Mouse (Mus musculus) testis, postnatal 14 days (tissue): Measurements from ENCODE around the gene Ctsw.
"Not testable (repeated sequence)": the region's sequence is repeated elsewhere in the genome, so short reads cannot be mapped to it uniquely, and the experiment has no call there.

Source experiments
- DNase-seq: peaks from one replicate; pipeline ENCODE4 v3.0.0; 2021; ENCODE audit warnings: low spot score

Ctsw gene

DNA sequence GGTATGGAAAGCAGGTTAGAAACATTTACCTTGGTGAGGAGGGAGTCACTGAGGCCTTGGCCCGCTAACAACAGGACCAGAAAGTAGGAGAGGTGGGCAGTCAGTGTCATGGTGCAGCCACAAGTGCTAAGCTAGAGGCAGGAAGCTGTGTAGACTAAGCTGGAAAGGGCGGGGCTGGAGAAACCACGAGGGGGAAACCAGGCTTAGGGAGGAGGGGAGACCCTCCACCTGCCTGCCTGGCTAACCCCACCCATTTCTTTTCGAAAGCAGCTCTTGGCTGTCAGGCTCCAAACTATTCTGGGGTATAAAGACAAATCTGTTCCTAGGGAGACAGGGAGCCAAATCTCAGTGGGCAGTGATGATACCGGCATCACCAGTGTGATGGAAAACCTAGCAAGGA is at the start of gene Ctsw:
TSS of gene Ctsw (minus strand) at position 134 of the 400 bp plus-strand sequence.
- DNase-seq: no peak

DNA sequence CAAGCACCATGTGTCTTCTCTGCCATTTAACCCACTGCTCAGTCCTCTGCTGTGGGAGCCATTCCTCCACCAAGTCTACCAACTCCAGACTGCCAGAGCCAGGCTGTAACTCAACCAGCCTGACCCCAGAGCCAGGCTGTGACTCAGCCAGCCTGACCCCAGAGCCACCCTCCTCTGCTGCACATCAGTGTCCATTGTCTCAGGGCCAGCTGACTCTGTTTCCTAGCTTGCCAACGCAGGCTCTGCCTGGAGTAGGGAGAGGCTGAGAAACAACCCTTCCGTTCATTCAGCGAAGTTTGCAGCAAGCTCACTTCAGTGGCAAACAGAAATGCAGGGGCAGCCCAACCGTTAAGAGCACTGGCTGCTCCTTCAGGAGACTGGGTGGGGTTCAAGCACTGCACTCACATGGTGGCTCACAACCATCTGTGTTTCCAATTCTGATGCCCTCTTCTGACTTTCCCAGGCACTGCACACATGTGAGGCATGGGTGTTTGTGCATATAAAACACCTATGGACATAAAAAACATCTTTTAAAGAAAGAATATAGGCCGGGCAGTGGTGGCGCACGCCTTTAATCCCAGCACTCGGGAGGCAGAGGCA is 48.7 kb upstream of the Ctsw start:
- DNase-seq: no peak

GRCm38 (mm10) chr19:5515840-5516777 is 47.8 kb upstream of the Ctsw start:
- no peak for DNase-seq

GRCm38 (mm10) chr19:5513005-5513349 is 44.7 kb upstream of the Ctsw start:
- no peak for DNase-seq

DNA sequence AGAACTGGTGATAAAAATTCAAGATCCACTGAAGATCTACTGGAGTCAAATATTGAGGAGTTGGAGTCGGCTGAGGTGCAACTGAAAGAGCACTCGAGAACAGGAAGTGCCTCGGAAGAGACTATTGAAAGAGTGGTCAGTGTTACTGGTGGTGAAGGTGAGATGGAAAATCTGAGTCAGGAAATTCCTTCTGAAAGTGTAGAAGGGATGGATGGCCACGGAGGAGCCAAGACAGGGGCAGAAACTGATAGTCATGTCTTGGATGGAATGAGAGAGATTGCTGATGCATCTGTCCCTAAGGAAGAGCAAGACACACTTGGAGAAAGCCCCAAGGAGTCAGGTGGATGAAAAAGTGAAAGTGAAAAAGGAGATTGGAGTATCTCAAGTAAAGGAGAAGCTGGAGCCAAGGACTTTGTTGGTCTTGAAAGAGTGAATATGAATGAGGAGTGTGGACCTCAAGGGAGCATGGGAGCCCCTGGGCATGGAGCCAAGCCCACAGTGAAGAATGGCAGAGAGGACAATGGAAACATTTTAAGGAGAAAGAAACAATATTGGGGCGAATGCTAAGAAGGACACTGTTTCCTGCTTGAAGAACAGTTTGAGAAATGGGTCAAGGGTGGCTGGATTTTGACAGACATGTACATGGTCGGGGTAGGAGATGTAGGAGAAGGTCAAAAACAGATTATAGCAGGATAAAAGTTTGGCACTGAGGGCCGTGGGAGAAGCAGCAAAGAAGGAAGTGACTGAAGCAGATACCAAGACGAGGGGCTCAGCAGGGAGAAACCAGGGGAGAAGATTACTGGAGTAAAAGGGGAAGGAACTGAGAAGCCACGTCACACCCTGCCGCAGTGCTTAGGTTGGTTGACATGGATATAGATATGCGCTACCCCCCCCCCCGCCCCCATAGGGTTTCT is 44.0 kb upstream of the Ctsw start:
- no peak for DNase-seq

DNA sequence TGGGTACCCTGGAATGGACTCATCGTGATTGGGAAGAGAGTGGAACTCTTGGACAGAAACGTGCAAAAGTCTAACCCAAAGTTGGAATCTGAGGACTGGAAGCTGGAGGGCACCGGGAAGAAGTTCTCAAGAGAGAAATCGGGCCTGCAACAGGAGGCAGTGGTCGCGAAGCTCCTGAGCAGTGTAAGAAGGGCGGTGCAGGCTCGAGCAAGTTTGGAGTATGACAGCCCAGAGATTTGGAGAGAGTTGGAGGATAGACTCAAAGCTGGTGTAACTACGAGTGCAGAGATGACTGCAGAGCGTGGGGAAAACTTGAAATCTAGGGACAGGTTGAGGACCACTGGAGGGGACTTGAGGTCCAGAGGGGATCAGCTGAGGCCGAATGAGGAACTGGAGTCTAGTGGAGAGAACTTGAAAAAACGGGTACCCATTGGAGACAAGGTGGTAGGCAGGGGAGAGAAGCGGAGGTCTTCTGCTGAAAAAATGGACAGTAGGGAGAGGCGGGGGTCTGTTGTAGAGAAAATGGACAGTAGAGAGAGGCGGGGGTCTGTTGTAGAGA is 42.8 kb upstream of the Ctsw start:
- no peak for DNase-seq

DNA sequence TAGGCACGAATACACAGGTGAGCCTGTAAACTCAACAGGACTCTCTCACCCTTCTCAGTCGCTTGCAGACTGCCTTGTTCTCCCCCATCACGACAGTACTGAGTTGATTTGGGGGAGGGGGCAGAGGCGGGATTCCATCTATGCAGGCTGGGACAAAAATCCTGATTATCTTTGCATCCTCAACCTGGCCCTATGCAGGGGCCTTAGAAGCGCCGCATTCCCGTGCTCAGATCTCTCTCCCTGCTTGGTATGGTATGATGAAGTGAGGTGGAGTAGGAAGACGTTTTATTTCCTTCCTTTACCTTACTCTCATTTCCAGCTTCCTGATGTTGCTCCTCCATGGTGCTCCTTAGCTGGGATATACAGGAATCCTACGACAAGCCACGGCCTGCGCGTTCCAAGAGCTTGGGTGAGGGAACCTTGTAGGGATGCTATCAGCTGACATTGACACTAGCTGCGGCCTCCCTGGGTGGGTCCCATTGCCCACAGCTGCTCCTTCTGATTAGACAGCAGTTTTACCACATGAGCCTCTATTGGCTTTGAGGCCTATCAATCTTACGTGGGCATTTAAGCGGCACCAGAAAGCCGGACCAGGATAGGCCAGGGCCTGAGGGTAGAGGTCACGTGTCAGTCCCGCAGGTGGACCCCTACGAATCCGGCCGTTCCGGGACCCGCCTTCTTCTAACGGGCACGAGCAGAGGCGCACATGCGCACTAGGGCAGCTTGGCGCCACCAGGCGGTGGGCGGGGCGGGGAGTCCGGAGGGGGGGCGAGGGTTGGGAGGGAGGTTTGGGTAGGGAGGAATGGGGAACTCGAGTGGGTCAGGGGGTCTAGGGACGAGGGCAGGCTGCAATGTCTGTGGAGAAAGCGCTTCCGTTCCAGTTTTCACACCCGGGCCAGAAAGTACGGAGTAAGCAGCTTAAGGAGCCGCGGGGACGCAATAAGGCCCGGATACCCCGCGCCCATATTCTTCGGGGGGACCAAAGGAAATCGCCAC is 42.0 kb upstream of the Ctsw start, which contains the start of gene Snx32:
TSS of gene Snx32 (minus strand) at position 508 of the 996 bp plus-strand sequence.
- DNase-seq: peak; percentile 99

GRCm38 (mm10) chr19:5503687-5504086 is 35.4 kb upstream of the Ctsw start, which contains the start of gene 1700020D05Rik:
1700020D05Rik (minus strand) TSS chr19:5503787.
- no peak for DNase-seq

GRCm38 (mm10) chr19:5500330-5500875 is 32.1 kb upstream of the Ctsw start:
- DNase-seq: no peak

GRCm38 (mm10) chr19:5496052-5496370 is 27.7 kb upstream of the Ctsw start:
- peak; percentile 12 for DNase-seq

DNA sequence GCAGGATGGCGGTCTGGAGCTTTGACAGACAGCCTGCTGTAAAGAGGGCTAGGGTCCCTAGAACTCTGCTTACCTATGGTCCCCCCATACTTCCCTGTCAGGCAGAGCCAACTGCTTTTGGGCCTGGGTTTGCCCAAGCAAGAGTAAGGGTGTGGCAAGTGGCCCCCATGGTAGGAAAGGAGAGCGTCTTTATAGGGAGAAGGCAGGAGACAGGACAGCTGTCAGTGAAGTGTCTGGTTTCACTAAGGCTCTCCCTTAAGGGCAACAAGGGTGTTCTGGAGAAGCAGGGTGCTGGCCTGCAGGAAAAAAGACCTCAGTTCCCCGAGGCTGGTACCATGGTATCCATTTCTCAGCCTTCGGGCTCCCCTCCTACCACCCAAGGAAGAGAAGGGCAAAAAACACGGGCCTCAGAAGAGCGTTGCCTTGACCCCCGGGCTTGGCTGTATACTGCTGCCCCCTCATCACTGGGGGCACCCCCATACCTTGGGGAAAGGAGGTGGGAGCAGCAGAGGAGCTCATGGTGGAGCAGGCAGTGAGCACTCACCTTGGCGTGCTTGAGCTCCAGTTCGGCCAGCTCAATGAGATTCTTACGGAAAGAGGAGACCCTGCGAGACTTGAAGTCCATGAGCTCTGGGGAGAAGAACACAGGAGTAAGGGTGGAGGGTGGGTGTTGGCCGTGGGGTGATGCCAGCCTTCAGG is 27.2 kb upstream of the Ctsw start:
- no peak for DNase-seq

- no peak for DNase-seq
These were observed 26.0 kb upstream of the Ctsw start for GRCm38 (mm10) chr19:5494314-5494713.

- not testable (repeated sequence) for DNase-seq
These were observed 25.0 kb upstream of the Ctsw start for GRCm38 (mm10) chr19:5493301-5493721.

DNA sequence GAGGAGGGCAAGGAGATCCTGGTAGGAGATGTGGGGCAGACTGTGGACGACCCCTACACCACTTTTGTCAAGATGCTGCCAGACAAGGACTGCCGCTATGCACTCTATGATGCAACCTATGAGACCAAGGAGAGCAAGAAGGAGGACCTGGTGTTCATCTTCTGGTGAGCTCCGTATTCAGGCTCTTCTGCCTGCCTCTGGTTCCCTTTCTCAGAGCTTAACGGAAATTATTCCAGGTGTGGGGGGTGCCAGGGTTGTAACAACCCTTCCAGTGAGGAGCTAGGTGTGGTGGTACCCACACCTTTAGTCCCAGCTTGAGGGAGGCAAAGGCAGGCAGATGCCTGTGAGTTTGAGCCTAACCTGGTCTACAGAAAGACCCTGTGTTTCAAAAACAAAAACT is 24.3 kb upstream of the Ctsw start:
- DNase-seq: no peak

GRCm38 (mm10) chr19:5490898-5491708 is 22.8 kb upstream of the Ctsw start:
- peak; percentile 85 for DNase-seq

DNA sequence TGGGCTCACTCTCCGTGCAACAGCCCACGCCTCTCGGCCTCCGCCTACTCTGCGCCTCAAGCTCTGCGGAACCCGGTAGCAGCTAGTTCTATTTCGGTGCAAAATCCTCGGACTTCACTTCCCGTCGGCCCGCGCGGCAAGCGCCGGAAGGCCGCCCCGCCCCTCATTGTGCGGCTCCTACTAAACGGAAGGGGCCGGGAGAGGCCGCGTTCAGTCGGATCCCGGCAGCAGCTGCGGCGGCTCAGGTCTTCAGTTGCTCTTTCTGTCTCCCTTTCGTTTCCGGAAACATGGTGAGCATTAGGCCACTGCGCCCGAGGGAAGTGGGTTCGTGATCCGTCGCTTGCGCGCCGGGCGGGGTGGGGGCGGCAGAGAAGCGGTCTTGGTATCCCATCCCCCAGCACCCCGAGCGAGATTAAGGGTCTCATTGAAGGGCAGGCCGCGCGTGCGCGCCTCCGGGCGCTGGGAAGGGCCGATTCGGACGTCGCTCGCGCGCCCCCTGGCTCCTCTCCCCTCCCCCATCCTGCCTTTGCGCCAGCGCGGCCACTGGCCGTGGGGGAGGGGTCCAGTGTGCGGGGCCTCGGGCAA is 22.1 kb upstream of the Ctsw start, which contains the start of gene Cfl1:
TSS of gene Cfl1 (plus strand) at position 143 of the 585 bp plus-strand sequence.
- peak; percentile 94 for DNase-seq

GRCm38 (mm10) chr19:5489721-5490120 is 21.4 kb upstream of the Ctsw start:
- DNase-seq: not testable (repeated sequence)

- peak; percentile 98 for DNase-seq
These were observed 20.7 kb upstream of the Ctsw start for GRCm38 (mm10) chr19:5488878-5489571.
